Mouse (Mus musculus) brain, embryonic 14.5 days (tissue): ENCODE results near the gene Mrm1. TPM values are rescaled to one million over a fixed set of nuclear protein-coding genes. Genes with fewer than 3 reads are reported as not detected.
"Not testable (repeated sequence)": the region's sequence is repeated elsewhere in the genome, so short reads cannot be mapped to it uniquely, and the experiment has no call there.

Source experiments
- DNase-seq: peaks from one replicate; pipeline ENCODE4 v3.0.0-alpha.2; 2011; ENCODE audit warnings: low read depth
- CTCF ChIP-seq: fragments of 200-500 bp; IDR thresholded peaks from 2 replicates; pipeline ENCODE4 v1.5.1; 2012; ENCODE audit warnings: inconsistent platforms, mild to moderate bottlenecking, moderate library complexity, borderline replicate concordance; ENCODE audit not compliant: insufficient read depth, insufficient read length; ENCODE audit errors: extremely low read depth
- POLR2A ChIP-seq: fragments of 200-500 bp; IDR thresholded peaks from 2 replicates; pipeline ENCODE4 v1.6.1; 2012; ENCODE audit warnings: mild to moderate bottlenecking, inconsistent platforms, borderline replicate concordance; ENCODE audit not compliant: poor library complexity, insufficient read depth, insufficient read length, severe bottlenecking; ENCODE audit errors: extremely low read depth
- polyA plus RNA-seq: library from polyadenylated mRNA; depleted of rRNA; stranded (reverse); fragments of >200 nt; gene quantifications from 2 replicates; pipeline ENCODE4 v1.2.3, GENCODE M21; 2012; rRNA removed

Gene Mrm1
- 8.4 and 8.7 TPM in 2 replicates for polyA plus RNA-seq

GRCm38 (mm10) chr11:84818961-84819692 lies at the start of gene Mrm1:
Gene Mrm1, minus strand, starts transcription at chr11:84819515.
- peak; percentile 94 for DNase-seq
- no peak for TF ChIP-seq POLR2A
- TF ChIP-seq CTCF: peak; percentile 76

- peak; percentile 1 for DNase-seq
- TF ChIP-seq CTCF (no peak), POLR2A (no peak)
Observed at GRCm38 (mm10) chr11:84868786-84869259, 49.5 kb upstream of the Mrm1 start.

GRCm38 (mm10) chr11:84867586-84867985 lies 48.3 kb upstream of the Mrm1 start:
- no peak for DNase-seq
- TF ChIP-seq CTCF (no peak), POLR2A (no peak)

GRCm38 (mm10) chr11:84865268-84865667 lies 46.0 kb upstream of the Mrm1 start:
- TF ChIP-seq CTCF (no peak), POLR2A (no peak)
- no peak for DNase-seq

GRCm38 (mm10) chr11:84855285-84855684 lies 36.0 kb upstream of the Mrm1 start:
- DNase-seq: no peak
- TF ChIP-seq POLR2A: no peak
- no peak for TF ChIP-seq CTCF

- DNase-seq: no peak
- TF ChIP-seq POLR2A (no peak), CTCF (no peak)
Observed at GRCm38 (mm10) chr11:84847475-84848090, 28.3 kb upstream of the Mrm1 start.

- no peak for TF ChIP-seq CTCF
- no peak for DNase-seq
Observed at GRCm38 (mm10) chr11:84846741-84847474, 27.6 kb upstream of the Mrm1 start.

- TF ChIP-seq POLR2A: no peak
- no peak for TF ChIP-seq CTCF
- DNase-seq: no peak
Observed at GRCm38 (mm10) chr11:84839330-84839729, 20.0 kb upstream of the Mrm1 start.

GRCm38 (mm10) chr11:84829495-84829894 lies 10.2 kb upstream of the Mrm1 start:
- DNase-seq: not testable (repeated sequence)

- no peak for TF ChIP-seq CTCF
- no peak for TF ChIP-seq POLR2A
- peak; percentile 84 for DNase-seq
Observed at GRCm38 (mm10) chr11:84828516-84829399, 9.4 kb upstream of the Mrm1 start, which contains the start of gene Dhrs11. Gene Dhrs11, minus strand, starts transcription at chr11:84828994.

GRCm38 (mm10) chr11:84827901-84828503 lies 8.7 kb upstream of the Mrm1 start:
- TF ChIP-seq CTCF (no peak), POLR2A (no peak)
- no peak for DNase-seq

- no peak for DNase-seq
- TF ChIP-seq CTCF (no peak), POLR2A (no peak)
Observed at GRCm38 (mm10) chr11:84827492-84827891, 8.2 kb upstream of the Mrm1 start.
